Comparison of ENCODE assay signal across 1 mouse cellular context in the genomic region with DNA sequence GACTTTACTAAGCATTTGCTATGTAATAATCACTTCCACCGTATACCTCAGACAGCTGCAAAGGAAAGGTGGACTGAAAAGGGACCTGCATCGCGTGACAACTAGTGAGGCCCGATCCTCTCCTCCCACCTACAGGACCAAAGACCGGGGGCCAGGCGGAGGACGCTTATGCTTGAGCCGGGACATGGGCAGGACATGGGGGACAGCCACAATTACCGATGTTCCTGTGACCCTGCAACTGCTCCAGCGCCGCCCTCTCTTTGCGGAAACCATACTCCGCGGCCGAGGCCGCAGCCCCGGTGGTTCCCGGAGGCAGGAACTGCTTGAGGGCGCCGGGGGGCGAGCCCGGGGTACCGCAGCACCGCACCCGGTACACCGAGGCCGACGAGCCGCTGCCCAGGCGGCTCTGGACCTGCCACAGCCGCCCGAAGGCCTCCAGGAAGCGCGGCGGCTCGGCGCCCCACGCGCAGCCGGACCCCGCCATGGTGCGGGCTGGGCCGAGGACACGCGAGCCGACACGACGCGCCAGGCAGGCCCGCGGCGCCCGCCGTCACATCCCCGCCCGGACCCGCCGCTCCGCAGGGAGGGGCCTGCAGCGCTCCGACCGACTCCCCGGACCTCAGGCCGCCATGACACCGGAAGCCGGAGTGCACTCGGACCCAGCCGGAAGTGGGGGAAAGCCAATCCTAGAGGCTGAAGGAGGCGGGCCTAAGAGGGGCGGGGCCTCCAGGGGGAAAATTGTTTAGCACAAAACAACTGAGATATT.
TF ChIP-seq lines count a peak whose summit lies in the region.

A gene (minus strand): TSS at position 641 of the 766 bp plus-strand sequence.

TF ChIP-seq in MEL, 35 proteins besides CTCF, POLR2A, EP300 and RAD21 (continued from another document):
- no peak; the same call in 1 of the 2 replicates for TF ChIP-seq KAT2A (conservative IDR thresholded peaks at IDR 0.05; ENCODE audit: low read depth, low read length)
- TF ChIP-seq ZMIZ1 (IDR thresholded peaks at IDR 0.05; ENCODE audit: low read depth, low read length) = no peak
- TF ChIP-seq RCOR1 (IDR thresholded peaks at IDR 0.05; ENCODE audit: low read depth, low read length) = no peak
- no peak for TF ChIP-seq MAZ (IDR thresholded peaks at IDR 0.05; ENCODE audit: low read depth, low read length)
- TF ChIP-seq MYB (IDR thresholded peaks at IDR 0.05; ENCODE audit: low read depth, low read length) = no peak
- TF ChIP-seq CHD2 (IDR thresholded peaks at IDR 0.05; ENCODE audit: low read length) = no peak
